Mouse (Mus musculus): ENCODE measurements around the gene Smtn.

The Smtn gene

GRCm38 (mm10) chr11:3526979-3527738 is 13.3 kb downstream of the Smtn start:
- no peak for DNase-seq (ENCODE audit: low read depth)

GRCm38 (mm10) chr11:3526207-3526606 is 14.2 kb downstream of the Smtn start:
- DNase-seq (ENCODE audit: low read depth): no peak

- DNase-seq (ENCODE audit: low read depth): no peak
Measured at GRCm38 (mm10) chr11:3525560-3525959, 14.9 kb downstream of the Smtn start.

- DNase-seq (ENCODE audit: low read depth): no peak
Measured at GRCm38 (mm10) chr11:3523840-3524582, 16.4 kb downstream of the Smtn start.

- no peak for DNase-seq (ENCODE audit: low read depth)
Measured at GRCm38 (mm10) chr11:3522285-3523000, 18.0 kb downstream of the Smtn start.

- DNase-seq (ENCODE audit: low read depth): no peak
Measured at GRCm38 (mm10) chr11:3521339-3522224, 18.8 kb downstream of the Smtn start.

GRCm38 (mm10) chr11:3520919-3521318 is 19.5 kb downstream of the Smtn start:
- DNase-seq (ENCODE audit: low read depth): no peak

- no peak for DNase-seq (ENCODE audit: low read depth)
Measured at GRCm38 (mm10) chr11:3519756-3520398, 20.5 kb downstream of the Smtn start.

GRCm38 (mm10) chr11:3519051-3519726 is 21.2 kb downstream of the Smtn start:
- no peak for DNase-seq (ENCODE audit: low read depth)

GRCm38 (mm10) chr11:3517846-3518732 is 22.3 kb downstream of the Smtn start:
- no peak for DNase-seq (ENCODE audit: low read depth)

GRCm38 (mm10) chr11:3516859-3517845 is 23.3 kb downstream of the Smtn start:
- DNase-seq (ENCODE audit: low read depth): peak; percentile 63

GRCm38 (mm10) chr11:3516121-3516520 is 24.3 kb downstream of the Smtn start:
- peak; percentile 14 for DNase-seq (ENCODE audit: low read depth)

- DNase-seq (ENCODE audit: low read depth): no peak
Measured at GRCm38 (mm10) chr11:3515637-3516036, 24.8 kb downstream of the Smtn start.

- no peak for DNase-seq (ENCODE audit: low read depth)
Measured at GRCm38 (mm10) chr11:3515216-3515615, 25.2 kb downstream of the Smtn start.

GRCm38 (mm10) chr11:3514529-3515054 is 25.8 kb downstream of the Smtn start, which contains the start of gene Selenom:
Gene Selenom (plus strand): TSS chr11:3514684.
- peak; percentile 89 for DNase-seq (ENCODE audit: low read depth)

- no peak for DNase-seq (ENCODE audit: low read depth)
Measured at GRCm38 (mm10) chr11:3513291-3513690, 27.1 kb downstream of the Smtn start.

- DNase-seq (ENCODE audit: low read depth): no peak
Measured at GRCm38 (mm10) chr11:3510321-3510720, 30.1 kb downstream of the Smtn start.

All from induced T-regulatory cell, adult 2 months (primary cell).